Mouse (Mus musculus) natural killer cell, adult 2 months (primary cell): ENCODE data around the gene Asap3.
A peak's percentile ranks its signal among the peaks of the same experiment; 100 is the strongest.

Experiments
- DNase-seq, 2 experiments: peaks; one replicate each; pipeline ENCODE4 v3.0.0; 2022; ENCODE audit warnings: low spot score in 2 of 2

Gene Asap3

GRCm38 (mm10) chr4:136259916-136260315 lies 53.8 kb downstream of the Asap3 start:
- no peak for DNase-seq

- peak; percentile 71 to 82 for DNase-seq
Observed at GRCm38 (mm10) chr4:136260491-136261180, 54.5 kb downstream of the Asap3 start.

DNA sequence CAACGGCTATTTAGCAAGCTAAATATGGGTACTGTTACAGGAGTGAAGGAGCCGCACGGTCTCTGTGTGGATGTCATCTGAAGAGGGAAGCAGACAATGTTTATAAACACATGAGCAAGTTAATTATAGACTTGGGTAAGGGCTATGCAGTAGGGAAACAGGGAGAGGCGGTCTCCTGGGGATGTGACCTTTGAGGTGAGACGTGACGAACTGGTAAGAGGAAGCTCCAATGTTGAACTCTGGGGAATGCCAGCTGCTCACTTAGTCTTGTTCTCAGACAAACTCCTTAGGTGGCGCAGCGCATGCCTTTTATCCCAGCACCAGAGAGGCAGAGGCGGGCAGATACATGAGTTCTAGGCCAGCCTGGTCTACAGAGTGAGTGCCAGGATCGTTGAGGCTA lies 55.7 kb downstream of the Asap3 start:
- no peak for DNase-seq

- DNase-seq, result no peak
Observed at GRCm38 (mm10) chr4:136263555-136263954, 57.4 kb downstream of the Asap3 start.

GRCm38 (mm10) chr4:136266716-136267343 lies 60.7 kb downstream of the Asap3 start:
- DNase-seq, result peak; percentile 71 to 76

DNA sequence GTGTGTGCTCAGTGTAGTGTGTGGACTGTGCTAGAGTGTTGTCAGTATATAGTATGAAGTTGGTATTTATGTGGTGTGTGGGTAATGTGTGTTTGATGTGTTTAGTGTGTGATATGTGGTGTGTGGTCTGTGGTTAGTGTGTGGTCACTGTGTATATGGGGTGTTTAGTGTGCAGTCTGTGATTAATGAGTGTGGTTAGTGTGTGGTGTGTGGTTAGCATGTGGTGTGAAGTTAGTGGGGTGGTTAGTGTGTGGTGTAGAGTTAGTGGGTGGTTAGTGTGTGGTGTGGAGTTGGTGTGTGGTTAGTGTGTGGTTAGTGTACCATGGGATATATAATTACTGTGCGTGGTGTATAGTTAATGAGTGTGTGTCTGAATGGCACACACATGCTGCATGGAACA lies 62.7 kb downstream of the Asap3 start:
- peak; percentile 21 to 38 for DNase-seq

- no peak for DNase-seq
Observed at GRCm38 (mm10) chr4:136270648-136271047, 64.5 kb downstream of the Asap3 start.

DNA sequence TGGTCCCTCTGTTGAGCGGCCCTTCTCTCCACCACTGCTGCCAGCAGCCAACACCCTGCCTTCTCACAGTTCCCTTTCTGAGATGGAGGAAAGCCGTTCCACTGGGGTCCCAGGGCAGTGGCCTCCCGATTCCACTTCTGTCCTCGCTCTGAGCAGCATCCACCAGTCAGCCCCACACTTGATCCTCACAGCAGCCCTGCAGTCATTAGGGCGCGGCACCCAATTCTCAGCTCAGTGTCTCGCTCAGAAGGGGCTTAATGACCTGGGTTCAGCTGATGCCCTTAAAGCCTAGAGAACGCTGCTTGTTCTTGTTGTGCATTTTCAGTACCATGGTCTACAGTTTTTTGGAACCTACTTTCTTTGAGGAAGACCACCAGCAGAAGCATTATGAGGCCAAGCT lies 74.9 kb downstream of the Asap3 start:
- no peak for DNase-seq

DNA sequence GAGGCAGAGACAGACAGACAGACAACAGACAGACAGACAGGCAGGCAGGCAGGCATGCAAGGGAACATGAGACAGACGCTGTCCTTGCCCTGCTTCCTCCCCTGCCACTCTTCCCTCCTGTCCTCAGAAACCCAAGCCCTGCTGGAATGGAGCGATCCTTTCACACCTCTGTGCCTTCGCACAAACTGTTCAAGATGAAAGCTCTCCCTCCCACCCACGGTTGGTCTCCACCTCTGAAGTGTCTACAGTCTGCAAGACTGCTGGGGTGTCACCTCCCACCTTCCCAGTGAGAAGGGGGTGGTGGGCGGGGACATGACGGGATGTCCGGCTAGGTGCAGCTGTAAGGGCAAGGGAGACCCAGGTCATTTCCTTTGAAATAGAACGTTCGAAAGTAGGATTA lies 75.4 kb downstream of the Asap3 start:
- DNase-seq, result no peak

GRCm38 (mm10) chr4:136282621-136283480 lies 76.7 kb downstream of the Asap3 start:
- DNase-seq, result no peak

DNA sequence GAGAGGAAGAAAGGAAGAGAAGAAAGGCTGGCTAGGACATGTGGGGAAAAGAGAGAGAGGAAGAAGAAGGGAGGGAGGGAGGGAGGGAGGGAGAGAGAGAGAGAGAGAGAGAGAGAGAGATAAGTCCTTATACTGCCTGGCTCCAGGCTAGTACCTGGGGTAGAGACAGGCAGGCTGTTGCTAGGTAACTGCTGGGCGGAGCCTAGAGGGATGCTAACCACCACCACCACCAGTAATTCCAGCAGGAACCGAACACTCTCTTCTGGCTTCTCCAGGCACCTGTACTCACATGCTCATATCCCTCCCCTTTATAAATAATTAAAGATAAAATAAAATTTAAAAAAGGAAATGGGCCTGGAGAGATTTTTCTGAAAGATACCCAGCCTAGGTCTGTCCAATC lies 77.6 kb downstream of the Asap3 start:
- no peak for DNase-seq

- DNase-seq, result no peak
Observed at GRCm38 (mm10) chr4:136284455-136284854, 78.3 kb downstream of the Asap3 start, which contains the start of gene Zfp46. TSS of gene Zfp46 (plus strand) at chr4:136284683.

- no peak for DNase-seq
Observed at GRCm38 (mm10) chr4:136284891-136285290, 78.7 kb downstream of the Asap3 start.

- peak; percentile 85 to 87 for DNase-seq
Observed at GRCm38 (mm10) chr4:136285348-136285810, 79.2 kb downstream of the Asap3 start.

GRCm38 (mm10) chr4:136285811-136286371 lies 79.7 kb downstream of the Asap3 start:
- peak; percentile 91 to 92 for DNase-seq

DNA sequence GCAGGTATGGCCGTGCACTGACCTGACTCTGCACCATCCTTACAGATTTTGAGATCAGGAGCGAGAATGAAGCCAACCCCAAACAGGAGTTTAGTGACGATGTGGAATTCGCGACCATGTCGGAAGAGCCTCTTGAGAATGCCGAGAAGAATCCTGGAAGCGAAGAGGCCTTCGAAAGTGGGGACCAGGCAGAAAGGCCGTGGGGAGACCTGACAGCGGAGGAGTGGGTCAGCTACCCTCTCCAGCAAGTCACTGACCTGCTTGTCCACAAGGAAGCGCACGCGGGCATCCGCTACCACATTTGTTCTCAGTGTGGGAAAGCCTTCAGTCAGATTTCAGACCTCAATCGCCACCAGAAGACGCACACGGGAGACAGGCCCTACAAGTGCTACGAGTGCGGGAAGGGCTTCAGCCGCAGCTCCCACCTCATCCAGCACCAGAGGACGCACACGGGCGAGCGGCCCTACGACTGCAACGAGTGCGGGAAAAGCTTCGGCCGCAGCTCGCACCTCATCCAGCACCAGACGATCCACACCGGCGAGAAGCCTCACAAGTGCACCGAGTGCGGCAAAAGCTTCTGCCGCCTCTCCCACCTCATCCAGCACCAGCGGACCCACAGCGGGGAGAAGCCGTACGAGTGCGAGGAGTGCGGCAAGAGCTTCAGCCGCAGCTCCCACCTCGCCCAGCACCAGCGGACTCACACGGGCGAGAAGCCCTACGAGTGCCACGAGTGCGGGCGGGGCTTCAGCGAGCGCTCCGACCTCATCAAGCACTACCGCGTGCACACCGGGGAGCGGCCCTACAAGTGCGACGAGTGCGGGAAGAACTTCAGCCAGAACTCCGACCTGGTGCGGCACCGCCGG lies 84.0 kb downstream of the Asap3 start:
- no peak for DNase-seq

DNA sequence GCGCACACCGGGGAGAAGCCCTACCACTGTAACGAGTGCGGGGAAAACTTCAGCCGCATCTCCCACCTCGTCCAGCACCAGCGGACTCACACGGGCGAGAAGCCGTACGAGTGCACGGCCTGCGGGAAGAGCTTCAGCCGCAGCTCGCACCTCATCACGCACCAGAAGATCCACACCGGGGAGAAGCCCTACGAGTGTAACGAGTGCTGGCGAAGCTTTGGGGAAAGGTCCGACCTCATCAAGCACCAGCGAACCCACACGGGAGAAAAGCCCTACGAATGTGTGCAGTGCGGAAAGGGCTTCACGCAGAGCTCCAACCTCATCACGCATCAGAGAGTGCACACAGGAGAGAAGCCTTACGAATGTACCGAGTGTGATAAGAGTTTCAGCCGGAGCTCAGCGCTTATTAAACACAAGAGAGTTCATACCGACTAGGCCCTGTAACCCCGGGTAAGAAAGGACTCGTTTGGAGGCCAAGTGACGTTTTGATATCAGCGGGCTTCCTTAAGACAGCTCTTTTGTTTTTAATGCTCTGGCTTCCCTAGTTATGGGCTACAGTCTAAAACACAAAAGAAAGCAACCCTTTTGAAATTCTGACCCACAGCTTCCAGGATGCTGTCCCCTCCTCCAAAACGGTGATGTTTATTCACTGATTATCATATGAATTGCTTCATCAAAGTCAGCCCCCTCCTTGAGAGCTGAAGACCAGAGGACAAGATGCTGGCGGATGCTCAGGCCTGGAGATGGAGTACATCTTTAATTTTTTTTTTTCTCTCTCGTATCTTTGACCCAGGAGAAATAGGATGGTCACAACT lies 84.8 kb downstream of the Asap3 start:
- no peak for DNase-seq

DNA sequence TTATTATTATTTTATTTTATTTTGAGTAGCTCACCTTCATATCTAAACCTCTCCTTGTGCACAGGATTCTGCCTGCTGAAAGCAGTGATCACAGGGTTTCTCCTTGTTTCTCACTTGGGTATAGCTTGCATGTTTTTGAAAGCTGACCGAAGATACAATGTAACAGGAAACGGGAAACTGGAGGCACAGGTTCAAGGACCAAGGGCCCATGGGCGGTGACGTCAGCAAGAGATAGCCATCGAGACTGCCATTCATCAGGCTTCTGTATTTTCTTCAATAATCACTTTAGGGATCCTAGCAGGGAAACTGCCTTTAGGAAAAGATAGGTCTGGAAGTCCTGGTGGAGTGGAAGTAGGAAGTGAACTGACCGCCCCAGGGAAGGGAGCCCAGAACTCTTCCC lies 85.5 kb downstream of the Asap3 start:
- DNase-seq, result no peak
